Mouse (Mus musculus) intestine, embryonic 14.5 days (tissue): Measurements from ENCODE around the gene 4930442H23Rik. TPM values are rescaled to one million over a fixed set of nuclear protein-coding genes. Genes with fewer than 3 reads are reported as not detected.

Source experiments
- ATAC-seq: fragments of 200-750 bp; cut with Nextera tagmentation; replicated peaks from 2 replicates; pipeline ENCODE4 v1.8.0; 2017; ENCODE audit warnings: low read depth, moderate number of reproducible peaks, moderate TSS enrichment, moderate library complexity; ENCODE audit not compliant: low FRiP score, low TSS enrichment
- DNase-seq: peaks from one replicate; pipeline ENCODE4 v3.0.0-alpha.2; 2018; ENCODE audit warnings: low spot score
- H3K27ac ChIP-seq: fragments of 300-500 bp; sonication (generic); 2 replicates; pipeline ENCODE4 v1.5.1; 2014; ENCODE audit warnings: low read depth, mild to moderate bottlenecking, control low read depth
- H3K27me3 ChIP-seq: fragments of 300-500 bp; sonication (generic); replicated peaks from 2 replicates; pipeline ENCODE4 v1.6.1; 2014; ENCODE audit warnings: low read length, control low read depth; ENCODE audit not compliant: control insufficient read depth, insufficient read depth
- H3K36me3 ChIP-seq: fragments of 300-500 bp; sonication (generic); 2 replicates; pipeline ENCODE4 v1.6.1; 2014; ENCODE audit warnings: low read length, control low read depth; ENCODE audit not compliant: control insufficient read depth, insufficient read depth
- H3K4me1 ChIP-seq: fragments of 300-500 bp; sonication (generic); replicated peaks from 2 replicates; pipeline ENCODE4 v1.6.1; 2014; ENCODE audit warnings: low read length, control low read depth, mixed read lengths; ENCODE audit not compliant: control insufficient read depth, insufficient read depth
- H3K4me2 ChIP-seq: fragments of 300-500 bp; sonication (generic); 2 replicates; pipeline ENCODE4 v1.6.1; 2014; ENCODE audit warnings: low read length
- H3K4me3 ChIP-seq: fragments of 300-500 bp; sonication (generic); 2 replicates; pipeline ENCODE4 v1.5.1; 2014; ENCODE audit warnings: low read depth, low read length, control low read depth, mixed read lengths
- H3K9ac ChIP-seq: fragments of 300-500 bp; sonication (generic); 2 replicates; pipeline ENCODE4 v1.6.1; 2014; ENCODE audit warnings: mild to moderate bottlenecking, low read length
- H3K9me3 ChIP-seq: fragments of 300-500 bp; sonication (generic); 2 replicates; pipeline ENCODE4 v1.6.1; 2016; ENCODE audit warnings: low read length, control low read depth; ENCODE audit not compliant: control insufficient read depth
- WGBS: fragments of 180-500 bp; shearing (Covaris S2); extraction: QIAGEN DNeasy Blood & Tissue Kit; methylation state at CpG from one replicate; pipeline ENCODE4 v1.1.7; 2014; 5-methylcytosine and 5-hydroxymethylcytosine counted together
- polyA plus RNA-seq: library from polyadenylated mRNA; unstranded; fragments of >200 nt; fragmentation: Nextera tagmentation; extraction: Ambion mirVana; gene quantifications from 2 replicates; pipeline ENCODE4 v1.2.1, GENCODE M21; 2014

4930442H23Rik gene
- polyA plus RNA-seq, 1 experiment from 2014 or later = not detected

DNA sequence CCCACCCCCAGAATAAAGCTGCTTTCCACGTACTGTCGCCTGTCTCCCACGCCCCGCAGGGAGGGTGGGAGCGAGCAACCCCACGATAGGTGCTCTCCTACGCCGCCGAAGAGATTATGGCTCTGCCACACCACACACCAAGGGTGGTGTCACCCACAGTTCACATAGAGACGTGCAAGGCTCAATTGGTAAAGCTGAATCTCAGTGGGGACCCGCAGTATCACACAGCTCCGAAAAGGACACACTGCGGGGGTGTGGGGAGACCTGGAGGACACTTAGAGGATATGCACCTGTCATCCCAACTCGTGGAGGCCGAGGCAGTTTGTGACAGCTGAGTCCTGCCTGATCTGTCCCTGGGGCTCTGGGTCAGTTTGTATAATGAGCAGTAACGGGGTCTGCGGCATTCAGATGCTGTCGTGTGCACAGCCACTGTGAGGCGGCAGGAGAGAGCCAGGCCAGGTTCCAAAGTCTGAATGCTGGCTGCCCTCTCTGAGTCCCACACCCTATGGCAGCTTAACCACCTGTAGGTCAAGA is 9.4 kb upstream of the 4930442H23Rik start:
- Histone ChIP-seq H3K4me3 (peak overlapping the region; percentile 56), H3K4me1 (peaks cover 13% of the 10 kb centered on the region), H3K9ac (peak overlapping the region; percentile 66), H3K36me3 (peaks cover 19% of the 10 kb centered on the region), H3K27ac (peak overlapping the region; percentile 83), H3K27me3 (peaks cover 28% of the 10 kb centered on the region), H3K9me3 (no peaks in the 10 kb centered on the region), H3K4me2 (peak overlapping the region; percentile 98)
- WGBS = 4% methylated on average over 19 of the region's 19 CpGs
- no peak for DNase-seq
- peak; percentile 14 for ATAC-seq

GRCm38 (mm10) chr10:81192270-81192967 is 8.8 kb upstream of the 4930442H23Rik start:
- Histone ChIP-seq H3K9me3 (no peaks in the 10 kb centered on the region), H3K4me2 (peak overlapping the region; percentile 98), H3K27ac (peak overlapping the region; percentile 83), H3K27me3 (peaks cover 28% of the 10 kb centered on the region), H3K9ac (peak overlapping the region; percentile 66), H3K36me3 (peaks cover 24% of the 10 kb centered on the region), H3K4me3 (peak overlapping the region; percentile 56), H3K4me1 (peaks cover 13% of the 10 kb centered on the region)
- ATAC-seq (peak; percentile 85), DNase-seq (peak; percentile 84)
- WGBS = 1% methylated on average over 64 of the region's 93 CpGs

GRCm38 (mm10) chr10:81191342-81191982 is 7.8 kb upstream of the 4930442H23Rik start:
- H3K9ac ChIP-seq = no peak overlapping the region
- peaks cover 20% of the 10 kb centered on the region for H3K27me3 ChIP-seq
- WGBS = 83% methylated on average over 18 of the region's 18 CpGs
- no peak for ATAC-seq
- H3K9me3 ChIP-seq = no peaks in the 10 kb centered on the region
- H3K4me3 ChIP-seq = no peak overlapping the region
- no peak overlapping the region for H3K27ac ChIP-seq
- H3K4me2 ChIP-seq = no peak overlapping the region
- peaks cover 32% of the 10 kb centered on the region for H3K36me3 ChIP-seq
- DNase-seq = no peak
- H3K4me1 ChIP-seq = peaks cover 13% of the 10 kb centered on the region

- no peak overlapping the region for H3K9ac ChIP-seq
- WGBS = 74% methylated on average over 6 of the region's 6 CpGs
- H3K9me3 ChIP-seq = no peaks in the 10 kb centered on the region
- H3K4me2 ChIP-seq = no peak overlapping the region
- DNase-seq (no peak), ATAC-seq (no peak)
- H3K36me3 ChIP-seq = peaks cover 34% of the 10 kb centered on the region
- no peak overlapping the region for H3K4me3 ChIP-seq
- peaks cover 18% of the 10 kb centered on the region for H3K27me3 ChIP-seq
- peaks cover 13% of the 10 kb centered on the region for H3K4me1 ChIP-seq
- H3K27ac ChIP-seq = no peak overlapping the region
Measured at GRCm38 (mm10) chr10:81190912-81191321, 7.3 kb upstream of the 4930442H23Rik start.

DNA sequence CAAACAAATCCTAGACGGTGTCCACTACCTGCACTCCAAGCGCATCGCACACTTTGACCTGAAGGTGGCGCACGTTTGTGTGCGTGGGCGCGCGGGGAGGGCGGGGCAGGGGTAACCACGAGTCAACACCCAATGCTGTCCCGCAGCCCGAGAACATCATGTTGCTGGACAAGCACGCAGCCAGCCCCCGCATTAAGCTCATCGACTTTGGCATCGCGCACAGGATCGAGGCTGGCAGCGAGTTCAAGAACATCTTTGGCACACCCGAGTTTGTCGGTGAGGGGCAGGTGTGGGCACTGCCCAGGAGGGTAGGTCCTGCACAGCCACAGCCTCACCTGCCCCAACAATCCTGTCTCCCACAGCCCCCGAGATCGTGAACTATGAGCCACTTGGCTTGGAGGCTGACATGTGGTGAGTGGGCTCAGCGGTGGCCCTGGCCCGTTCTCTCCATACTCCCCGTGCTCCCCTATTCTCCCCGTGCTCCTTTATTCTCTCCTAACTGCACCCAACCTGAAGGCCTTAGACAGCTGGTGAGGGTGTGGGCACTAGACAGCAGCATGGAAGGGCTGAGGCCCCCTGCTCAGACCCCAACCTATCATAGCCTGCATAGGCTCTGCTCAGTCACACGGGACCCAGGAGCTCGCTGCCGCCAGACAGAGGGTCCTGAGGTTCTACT is 6.7 kb upstream of the 4930442H23Rik start:
- Histone ChIP-seq H3K4me1 (peaks cover 13% of the 10 kb centered on the region), H3K9me3 (no peaks in the 10 kb centered on the region), H3K4me2 (no peak overlapping the region), H3K36me3 (peaks cover 38% of the 10 kb centered on the region), H3K27ac (no peak overlapping the region), H3K27me3 (peaks cover 15% of the 10 kb centered on the region), H3K4me3 (no peak overlapping the region), H3K9ac (no peak overlapping the region)
- no peak for DNase-seq
- ATAC-seq = no peak
- WGBS = 73% methylated on average over 31 of the region's 31 CpGs

- H3K36me3 ChIP-seq = peaks cover 42% of the 10 kb centered on the region
Measured at GRCm38 (mm10) chr10:81189821-81190220, 6.2 kb upstream of the 4930442H23Rik start.

GRCm38 (mm10) chr10:81187161-81187560 is 3.5 kb upstream of the 4930442H23Rik start:
- no peak overlapping the region for H3K27ac ChIP-seq
- no peaks in the 10 kb centered on the region for H3K27me3 ChIP-seq
- H3K36me3 ChIP-seq = peaks cover 49% of the 10 kb centered on the region
- H3K4me1 ChIP-seq = peaks cover 23% of the 10 kb centered on the region
- no peak for DNase-seq
- no peak for ATAC-seq
- WGBS = 96% methylated on average over 9 of the region's 9 CpGs
- H3K9me3 ChIP-seq = no peaks in the 10 kb centered on the region
- no peak overlapping the region for H3K4me3 ChIP-seq
- H3K4me2 ChIP-seq = no peak overlapping the region
- H3K9ac ChIP-seq = 0 out of 2 replicates have a peak overlapping the region, but pooled peaks have one; percentile 6

More at GRCm38 (mm10) chr10:81189821-81190220, 6.2 kb upstream of the 4930442H23Rik start:
- Histone ChIP-seq H3K4me1 (peaks cover 18% of the 10 kb centered on the region), H3K4me3 (no peak overlapping the region), H3K27me3 (peaks cover 9% of the 10 kb centered on the region), H3K9me3 (no peaks in the 10 kb centered on the region), H3K9ac (no peak overlapping the region), H3K4me2 (no peak overlapping the region), H3K27ac (no peak overlapping the region)
- WGBS = 81% methylated on average over 26 of the region's 26 CpGs
- no peak for DNase-seq
- no peak for ATAC-seq

DNA sequence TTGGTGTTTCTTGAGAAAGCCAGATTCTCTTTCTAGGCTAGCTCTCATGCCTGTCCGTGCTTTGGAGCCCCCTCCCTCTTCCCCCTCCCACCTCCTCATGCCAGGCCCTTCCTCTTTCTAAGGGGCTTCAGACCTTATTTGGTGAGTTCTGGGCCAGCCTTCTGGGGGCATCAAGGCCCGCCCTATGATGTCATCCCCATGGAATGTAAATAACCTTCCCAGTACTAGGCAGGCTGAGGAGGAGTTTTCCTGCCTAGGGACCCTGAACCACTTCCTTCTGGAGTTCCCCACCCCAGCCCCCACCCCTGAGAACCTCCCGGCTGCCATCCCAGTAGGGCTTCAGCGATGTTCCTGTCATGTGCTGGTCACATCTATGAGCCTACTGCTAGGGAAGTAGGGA is 1.1 kb upstream of the 4930442H23Rik start:
- peaks cover 59% of the 10 kb centered on the region for H3K36me3 ChIP-seq
- WGBS = 4% methylated on average over 4 of the region's 4 CpGs
- peaks cover 17% of the 10 kb centered on the region for H3K4me1 ChIP-seq
- no peak for DNase-seq
- H3K4me3 ChIP-seq = no peak overlapping the region
- H3K4me2 ChIP-seq = peak overlapping the region; percentile 65
- H3K27me3 ChIP-seq = no peaks in the 10 kb centered on the region
- ATAC-seq = 0 out of 2 replicates have a peak, but pooled peaks have one; percentile 14
- peak overlapping the region; percentile 20; the same call in 1 of the 2 replicates for H3K9ac ChIP-seq
- H3K9me3 ChIP-seq = no peaks in the 10 kb centered on the region
- peak overlapping the region; percentile 90 for H3K27ac ChIP-seq
